Mouse (Mus musculus): ENCODE data around the gene Tmprss3.

The Tmprss3 gene

DNA sequence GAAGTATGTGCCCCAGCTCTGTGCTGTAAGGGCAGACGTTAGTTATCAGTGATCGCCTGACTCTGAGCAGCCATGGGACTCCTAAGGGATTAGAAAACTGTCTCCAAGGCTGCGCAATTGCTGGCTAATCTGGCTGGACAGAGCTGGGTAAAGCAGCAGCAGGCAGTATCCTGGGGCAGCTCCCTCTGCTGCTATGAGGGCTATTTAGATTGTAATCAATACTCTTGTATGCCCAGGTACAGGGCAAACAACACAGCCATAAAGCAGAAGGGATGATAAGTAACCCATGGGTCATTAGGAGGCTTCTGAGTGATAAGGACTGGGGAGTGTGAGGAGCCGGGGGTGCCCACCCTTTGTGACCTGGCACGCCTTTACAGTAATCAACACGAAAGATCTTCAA is 63.9 kb downstream of the Tmprss3 start:
- no peak for DNase-seq

DNA sequence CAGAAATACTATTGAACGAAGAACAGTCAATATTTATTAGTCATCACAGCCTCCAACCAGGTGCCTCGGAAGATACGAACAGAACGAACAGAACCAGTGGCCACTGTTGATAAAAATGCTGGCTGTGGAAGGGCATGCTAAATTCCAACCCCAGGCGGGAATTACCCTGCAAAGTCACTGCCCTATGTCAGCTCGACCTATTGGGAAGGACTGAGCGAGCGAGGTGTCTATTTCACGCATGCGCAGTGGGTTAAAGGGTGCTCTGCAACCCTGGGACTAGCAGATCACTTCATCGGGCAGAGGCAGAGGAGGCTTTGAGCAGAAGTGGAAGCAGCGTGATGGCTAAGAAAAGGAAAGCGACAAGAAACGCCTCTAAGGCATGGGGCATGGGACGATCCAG is 65.0 kb downstream of the Tmprss3 start:
- DNase-seq = no peak

DNA sequence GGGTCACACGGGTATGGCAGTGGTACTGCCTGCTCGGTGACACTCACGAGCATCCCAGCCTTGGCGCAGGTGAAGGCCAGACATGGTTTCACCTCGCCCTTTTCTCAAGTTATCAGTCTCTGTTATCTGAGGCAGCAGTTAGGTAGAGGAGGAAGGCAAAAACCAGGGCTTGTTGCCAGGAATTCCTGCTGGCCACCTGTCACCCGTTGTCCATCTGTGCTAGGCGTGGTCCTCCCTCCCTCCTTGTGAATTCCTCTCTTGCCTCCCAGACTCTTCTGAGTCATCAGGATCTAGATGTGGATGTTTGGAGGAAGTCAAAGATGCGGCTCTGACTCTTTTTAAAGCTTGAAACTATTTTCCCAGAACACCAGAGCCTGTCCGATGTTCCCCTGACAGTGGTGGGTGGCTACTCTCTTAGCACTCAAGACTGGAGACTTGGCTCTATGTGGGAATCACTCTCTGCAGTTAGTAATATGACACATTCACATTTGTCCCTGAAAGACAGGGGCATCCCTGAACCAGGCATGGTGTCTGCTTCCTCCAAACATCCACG is 67.4 kb downstream of the Tmprss3 start:
- no peak for DNase-seq

DNA sequence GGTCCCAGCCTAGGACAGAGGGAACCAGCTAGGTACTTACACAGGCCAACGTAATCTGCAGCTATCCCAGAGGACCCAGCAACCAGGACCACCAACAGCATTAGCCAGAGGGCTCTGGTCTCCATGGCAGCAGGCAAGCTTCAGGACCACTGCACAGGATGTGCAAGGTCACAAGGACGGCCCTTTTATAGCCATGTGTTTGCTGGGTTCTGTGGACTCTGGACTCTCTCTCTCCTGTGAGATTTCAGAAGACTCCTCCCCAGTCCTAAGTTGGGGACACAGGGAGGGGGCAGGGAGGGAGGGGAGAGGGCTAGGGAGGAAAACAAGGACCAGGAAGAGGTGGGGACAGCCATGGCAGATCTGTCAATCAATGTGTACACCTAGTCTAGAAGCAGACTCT is 69.3 kb downstream of the Tmprss3 start, which contains the start of gene Tff3:
Tff3 (minus strand) TSS at position 195 of the 400 bp plus-strand sequence.
- no peak for DNase-seq

Measured in lung, adult 18-20 months (tissue).